Mouse (Mus musculus): ENCODE data around the gene Cpne9.

Gene Cpne9

GRCm38 (mm10) chr6:113342297-113342696 is 60.2 kb downstream of the Cpne9 start:
- no peak for DNase-seq (ENCODE audit: extremely low spot score, low read depth, low spot score)

DNA sequence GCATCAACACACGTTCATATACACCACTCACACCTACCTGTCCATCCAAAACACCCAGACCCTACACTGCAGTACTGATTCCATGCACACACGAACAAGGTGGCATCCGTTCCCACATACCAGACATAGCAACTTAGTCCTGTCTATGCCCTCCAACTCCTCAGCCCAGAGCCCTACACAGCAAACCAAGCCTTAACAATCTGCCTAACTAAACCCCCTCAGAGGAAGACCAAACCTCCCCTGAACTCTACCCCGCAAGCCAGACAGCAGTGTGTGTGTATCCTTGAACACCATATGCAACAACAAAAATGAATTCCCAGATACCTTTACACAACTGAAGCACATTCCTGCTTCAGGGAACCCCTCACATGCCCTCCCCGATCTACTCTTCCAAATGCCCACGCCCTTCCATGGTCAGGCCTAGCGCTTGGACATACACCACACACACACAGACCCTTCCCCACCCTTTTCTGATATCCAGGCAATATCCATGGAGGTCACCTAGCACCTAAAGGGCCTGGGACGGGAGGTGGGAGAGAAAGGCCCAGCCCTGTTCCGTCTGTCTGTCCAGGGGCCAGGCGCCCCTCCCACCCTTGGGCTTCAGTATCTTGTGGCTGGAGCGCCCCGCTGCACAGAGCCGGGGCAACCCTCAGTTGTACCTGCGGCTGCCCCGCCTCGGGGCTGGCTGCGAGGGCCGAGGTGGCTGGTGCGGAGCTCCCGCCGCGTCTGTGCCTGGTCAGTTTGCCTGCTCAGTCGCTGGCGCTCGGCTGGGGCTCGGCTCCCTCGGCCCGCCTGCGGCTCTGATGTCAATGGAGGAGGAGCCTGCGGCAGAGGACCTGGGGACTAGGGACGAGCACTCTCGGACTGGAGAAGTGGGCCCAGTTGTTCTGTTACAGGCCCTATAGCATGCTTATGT is 61.3 kb downstream of the Cpne9 start, which contains the start of gene Camk1:
Gene Camk1, minus strand, starts transcription at position 808 of the 916 bp plus-strand sequence.
- DNase-seq (ENCODE audit: extremely low spot score, low read depth, low spot score), result no peak

GRCm38 (mm10) chr6:113344321-113344720 is 62.2 kb downstream of the Cpne9 start:
- no peak for DNase-seq (ENCODE audit: extremely low spot score, low read depth, low spot score)

DNA sequence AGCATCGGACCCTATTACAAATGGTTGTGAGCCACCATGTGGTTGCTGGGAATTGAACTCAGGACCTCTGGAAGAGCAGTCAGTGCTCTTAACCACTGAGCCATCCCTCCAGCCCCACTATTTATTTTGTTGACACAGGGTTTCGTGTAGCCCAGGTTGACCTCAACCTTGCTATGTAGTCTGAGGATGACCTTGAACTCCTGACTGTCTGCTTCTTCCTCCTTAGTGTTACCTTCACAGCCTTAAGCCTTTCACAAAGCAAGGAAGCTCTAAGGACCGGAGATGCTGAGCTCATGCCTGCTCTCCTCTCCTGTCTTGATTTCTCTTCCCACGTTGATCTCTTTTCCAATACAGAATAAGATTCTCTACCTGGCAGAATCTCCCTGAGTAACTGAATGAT is 64.8 kb downstream of the Cpne9 start:
- no peak for DNase-seq (ENCODE audit: extremely low spot score, low read depth, low spot score)

DNA sequence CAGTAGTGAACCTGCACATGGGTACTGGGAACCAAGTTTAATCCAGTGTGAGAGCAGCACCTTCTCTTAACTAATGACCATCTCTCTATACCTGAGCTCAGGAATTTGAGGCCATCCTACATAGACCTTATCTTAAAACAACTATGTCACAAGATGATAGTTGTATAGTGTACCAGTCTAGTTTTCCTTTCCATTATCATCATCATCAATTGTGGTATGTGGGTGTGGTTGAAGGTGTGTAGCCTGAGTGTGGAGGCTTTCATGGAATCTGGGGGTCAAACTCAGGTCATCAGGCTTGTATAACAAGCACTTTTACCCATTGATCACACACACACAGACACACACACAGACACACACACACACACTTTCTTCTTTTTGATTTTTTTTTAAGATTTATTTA is 68.4 kb downstream of the Cpne9 start:
- no peak for DNase-seq (ENCODE audit: extremely low spot score, low read depth, low spot score)

DNA sequence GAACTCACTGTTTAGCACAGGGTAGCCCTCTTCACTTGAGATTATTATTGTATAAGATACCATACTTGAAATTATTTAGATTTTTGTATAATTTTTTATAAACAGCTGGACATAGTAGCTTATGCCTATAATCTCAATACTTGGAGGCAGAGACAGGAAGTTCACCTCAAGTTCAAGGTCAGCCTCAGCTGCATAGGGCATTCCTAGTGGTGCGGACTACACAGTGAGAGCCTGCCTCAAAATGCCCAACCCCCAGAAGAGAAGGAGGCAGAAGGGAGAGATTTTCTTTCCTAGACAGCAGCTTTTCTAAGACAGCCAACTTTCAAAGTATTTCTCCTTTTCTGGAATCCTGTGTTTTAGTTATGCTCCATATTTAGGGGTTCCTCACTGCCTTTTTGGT is 69.1 kb downstream of the Cpne9 start:
- DNase-seq (ENCODE audit: extremely low spot score, low read depth, low spot score), result no peak

- DNase-seq (ENCODE audit: extremely low spot score, low read depth, low spot score), result no peak
These were observed 69.5 kb downstream of the Cpne9 start for GRCm38 (mm10) chr6:113351653-113352052.

- DNase-seq (ENCODE audit: extremely low spot score, low read depth, low spot score), result no peak
These were observed 70.7 kb downstream of the Cpne9 start for GRCm38 (mm10) chr6:113352820-113353219.

GRCm38 (mm10) chr6:113353696-113354095 is 71.6 kb downstream of the Cpne9 start:
- no peak for DNase-seq (ENCODE audit: extremely low spot score, low read depth, low spot score)

Measured in hindlimb bud, embryonic 11.5 days (tissue).